8 mouse cellular contexts compared by ENCODE assay signal in the genomic region with DNA sequence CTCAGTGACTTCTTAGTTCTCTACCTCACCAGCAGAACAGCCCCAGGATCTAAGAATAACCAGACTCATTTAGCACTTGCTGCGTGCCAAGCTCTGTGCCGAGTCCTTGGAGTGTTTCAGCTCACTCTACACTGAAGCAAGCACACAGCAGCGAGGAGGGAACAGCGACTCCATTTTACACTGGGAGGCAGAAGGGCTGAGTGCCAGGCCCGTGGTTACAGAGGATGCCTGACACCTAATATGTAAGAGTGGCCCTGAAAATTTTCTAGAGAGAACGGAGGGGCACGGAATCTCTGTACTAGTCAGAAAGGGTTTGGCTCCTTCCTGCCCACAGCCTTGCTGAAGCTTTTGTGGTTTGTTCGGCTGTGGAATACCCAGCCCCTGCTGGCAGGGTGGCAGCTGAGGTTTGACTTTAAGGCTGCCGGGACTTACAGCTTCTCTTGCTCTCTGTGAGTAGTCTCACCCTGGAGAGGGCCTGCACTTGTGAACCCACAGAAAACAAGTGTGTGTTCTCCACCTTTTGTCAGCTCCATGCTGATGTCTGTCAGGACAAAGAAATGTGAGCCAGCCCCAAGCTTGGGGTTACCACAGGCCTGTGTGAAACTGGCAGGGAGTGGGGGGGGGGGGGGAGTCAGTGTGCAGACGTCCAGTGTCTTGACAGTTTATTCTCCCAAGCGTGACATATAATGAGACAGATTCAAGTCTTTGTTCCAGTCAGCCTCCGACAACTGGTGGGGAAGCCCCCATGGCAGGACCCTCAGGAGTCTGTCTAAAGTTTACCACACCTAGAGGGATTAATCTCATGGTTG. TPM values are rescaled to one million over a fixed set of nuclear protein-coding genes. Genes with fewer than 3 reads are reported as not detected.
DNase-seq lines count a peak whose midpoint lies in the region; ATAC-seq lines count a peak whose summit lies in the region.

No protein-coding gene starts in this region.

- peak; percentile 22; the same call in 1 of the 2 replicates for ATAC-seq in megakaryocyte, adult 5-6 weeks (ENCODE audit: poor library complexity, severe bottlenecking)
- ATAC-seq in liver, embryonic 11.5 days (replicated peaks; ENCODE audit: low FRiP score): no peak
- ATAC-seq in monocyte, adult 5-6 weeks (replicated peaks; ENCODE audit: insufficient number of reproducible peaks, low FRiP score, low TSS enrichment, poor library complexity, severe bottlenecking): no peak

- H3K27ac ChIP-seq in liver, embryonic 11.5 days (ENCODE audit: low read depth, low read length): no peak overlapping the region

- no peaks in the 10 kb centered on the region for H3K4me1 ChIP-seq in liver, embryonic 11.5 days (replicated peaks; ENCODE audit: control insufficient read depth, insufficient read depth, low read length)

- H3K4me3 ChIP-seq in liver, embryonic 11.5 days (ENCODE audit: low read depth, low read length): no peak overlapping the region

- H3K9ac ChIP-seq in liver, embryonic 11.5 days (ENCODE audit: low read depth, low read length): no peak overlapping the region

- 55% methylated on average over 12 of the region's 12 CpGs for WGBS in liver, embryonic 11.5 days

- H3K27me3 ChIP-seq in liver, embryonic 11.5 days (replicated peaks; ENCODE audit: control insufficient read depth, insufficient read depth, low read length): peaks cover 3% of the 10 kb centered on the region; the same call in 1 of the 2 replicates

- peak; percentile 40 for DNase-seq in adrenal gland, postnatal 14 days
- no peak for DNase-seq in adrenal gland, postnatal 4 days (ENCODE audit: low spot score in 2 of 2)
- DNase-seq in CD8-positive naive resting alpha-beta T cell, adult 2 months (ENCODE audit: low read depth in 2 of 2, low spot score in 2 of 2): peak; percentile 41 to 49
- peak; percentile 70 to 76 for DNase-seq in frontal cortex, postnatal 36 days (ENCODE audit: low spot score in 2 of 2)
- DNase-seq in thymus, adult 18-20 months: peak; percentile 59 to 73
- no peak for DNase-seq in liver, embryonic 11.5 days (ENCODE audit: low spot score)

- H3K36me3 ChIP-seq in liver, embryonic 11.5 days (ENCODE audit: control insufficient read depth, insufficient read depth, low read length): no peaks in the 10 kb centered on the region

- H3K9me3 ChIP-seq in liver, embryonic 11.5 days (ENCODE audit: control insufficient read depth, low read length): no peaks in the 10 kb centered on the region

- H3K4me2 ChIP-seq in liver, embryonic 11.5 days: no peak overlapping the region

RNA-seq across cellular contexts. Expression of gene Tpra1, which starts 37.4 kb away (rescaled TPM):
- total RNA-seq in adrenal gland, postnatal 14 days (2021): 73.2 and 73.8 TPM in 2 replicates
- 100 to 1,000 TPM; 112 to 121 TPM for total RNA-seq in adrenal gland, postnatal 4 days (2021)
- 24.0 and 26.1 TPM in 2 replicates for total RNA-seq in megakaryocyte, adult 5-6 weeks (2015)
- total RNA-seq in megakaryocyte, adult 5-6 weeks (2017): 32.4 and 35.5 TPM in 2 replicates
- 55.1 and 56.7 TPM in 2 replicates for polyA plus RNA-seq in liver, embryonic 11.5 days (2014; fragmentation: Nextera tagmentation; extraction: Ambion mirVana)
- total RNA-seq in monocyte, adult 5-6 weeks (2017): 24.4 to 70.1 TPM (median 35.2 TPM) in 3 replicates

RNA-seq across cellular contexts. Expression of gene Mcm2, which starts 40.9 kb away (rescaled TPM):
- 53.9 and 60.2 TPM in 2 replicates for total RNA-seq in adrenal gland, postnatal 14 days (2021)
- total RNA-seq in adrenal gland, postnatal 4 days (2021): 10 to 100 TPM; 69.6 to 83.3 TPM
- 45.4 and 47.7 TPM in 2 replicates for total RNA-seq in megakaryocyte, adult 5-6 weeks (2015)
- total RNA-seq in megakaryocyte, adult 5-6 weeks (2017): 77.2 TPM in 2 replicates
- 254 and 284 TPM in 2 replicates for polyA plus RNA-seq in liver, embryonic 11.5 days (2014; fragmentation: Nextera tagmentation; extraction: Ambion mirVana)
- 10.9 to 27.9 TPM (median 20.2 TPM) in 3 replicates for total RNA-seq in monocyte, adult 5-6 weeks (2017)

Comparison
In these comparisons a context has a peak if more than half of its experiments do, and no peak if none do; other contexts are left out.
1. DNase-seq: peak in adrenal gland, postnatal 14 days (single experiment), CD8-positive naive resting alpha-beta T cell, adult 2 months (2 of 2), frontal cortex, postnatal 36 days (2 of 2) and thymus, adult 18-20 months (2 of 2); none in adrenal gland, postnatal 4 days (0 of 2) and liver, embryonic 11.5 days (single experiment).